9 mouse cellular contexts compared by ENCODE assay signal in the genomic region with DNA sequence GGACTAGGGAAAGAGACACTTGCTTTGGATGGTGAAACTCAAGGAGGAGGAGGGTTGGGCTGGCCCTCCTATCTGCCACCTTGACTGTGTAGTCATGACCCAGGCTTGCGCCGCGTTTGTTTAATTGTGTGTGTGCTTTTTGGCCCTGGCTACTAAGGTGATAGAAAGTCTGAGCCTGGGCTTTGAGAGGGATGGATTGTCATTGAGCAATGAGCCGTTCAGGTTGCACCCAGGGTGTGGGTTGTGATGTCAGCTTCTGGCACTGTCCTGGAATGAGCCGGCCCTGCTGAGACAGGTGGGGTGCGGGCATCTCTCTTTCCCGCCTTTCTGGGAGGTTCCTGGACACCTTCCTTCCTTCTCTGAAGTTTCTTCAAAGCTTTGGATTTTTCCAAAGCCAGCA. TPM values are rescaled to one million over a fixed set of nuclear protein-coding genes. Genes with fewer than 3 reads are reported as not detected.
DNase-seq lines count a peak whose midpoint lies in the region; ATAC-seq and TF ChIP-seq lines count a peak whose summit lies in the region.
"Had no signal": no experiment of that assay in that cellular context is flagged by ENCODE, and none has a peak within 500 bp of the region (broad histone marks: within the 10 kb centered on the region; RNA-seq: fewer than 3 reads in every experiment).

No protein-coding gene starts in this region.

- 76% methylated on average over 7 of the region's 7 CpGs for WGBS in heart, embryonic 12.5 days
- WGBS in hindbrain, embryonic 13.5 days = 84% methylated on average over 7 of the region's 7 CpGs
- 92% methylated on average over 7 of the region's 7 CpGs for WGBS in midbrain, embryonic 13.5 days
- WGBS in thymus, adult 2 months = 94% methylated on average over 7 of the region's 7 CpGs

- peak overlapping the region; percentile 97 for H3K9ac ChIP-seq in heart, embryonic 12.5 days
- H3K9ac ChIP-seq in hindbrain, embryonic 13.5 days = peak overlapping the region; percentile 92
- H3K9ac ChIP-seq in midbrain, embryonic 13.5 days (replicated peaks) = peak overlapping the region; percentile 49; the same call in 1 of the 2 replicates

- H3K27ac ChIP-seq in heart, embryonic 12.5 days (ENCODE audit: poor library complexity, severe bottlenecking) = no peak overlapping the region
- no peak overlapping the region for H3K27ac ChIP-seq in hindbrain, embryonic 13.5 days
- H3K27ac ChIP-seq in midbrain, embryonic 13.5 days = no peak overlapping the region
- no peak overlapping the region for H3K27ac ChIP-seq in thymus, adult 2 months (ENCODE audit: control insufficient read depth, insufficient read depth, low read length)

- no peaks in the 10 kb centered on the region for H3K36me3 ChIP-seq in heart, embryonic 12.5 days
- no peaks in the 10 kb centered on the region for H3K36me3 ChIP-seq in hindbrain, embryonic 13.5 days
- H3K36me3 ChIP-seq in midbrain, embryonic 13.5 days = no peaks in the 10 kb centered on the region
- no peaks in the 10 kb centered on the region for H3K36me3 ChIP-seq in thymus, adult 2 months (ENCODE audit: control insufficient read depth, insufficient read depth, low read length)

- intact Hi-C loops in heart, postnatal 25 days (cut with DNase I) = no loop called here

- no peak for TF ChIP-seq CTCF in thymus, adult 2 months (IDR thresholded peaks at IDR 0.05; ENCODE audit: borderline replicate concordance, control insufficient read depth, extremely low read depth, insufficient read depth, low read length, poor library complexity)

- H3K27me3 ChIP-seq in heart, embryonic 12.5 days (replicated peaks) = no peaks in the 10 kb centered on the region
- H3K27me3 ChIP-seq in hindbrain, embryonic 13.5 days = no peaks in the 10 kb centered on the region
- H3K27me3 ChIP-seq in midbrain, embryonic 13.5 days = peaks cover 16% of the 10 kb centered on the region
- peaks cover 6% of the 10 kb centered on the region; the same call in 1 of the 2 replicates for H3K27me3 ChIP-seq in thymus, adult 2 months (ENCODE audit: control insufficient read depth, insufficient read depth, low read length)

- TF ChIP-seq POLR2A in thymus, adult 2 months (IDR thresholded peaks at IDR 0.05; ENCODE audit: control insufficient read depth, extremely low read depth, insufficient read depth, low read length, poor library complexity) = no peak

- peak overlapping the region; percentile 93 for H3K4me2 ChIP-seq in heart, embryonic 12.5 days
- peak overlapping the region; percentile 91 for H3K4me2 ChIP-seq in hindbrain, embryonic 13.5 days
- peak overlapping the region; percentile 97 for H3K4me2 ChIP-seq in midbrain, embryonic 13.5 days (replicated peaks)

- peak overlapping the region; percentile 78 for H3K4me3 ChIP-seq in heart, embryonic 12.5 days
- peak overlapping the region; percentile 83 for H3K4me3 ChIP-seq in hindbrain, embryonic 13.5 days
- peak overlapping the region; percentile 76 for H3K4me3 ChIP-seq in midbrain, embryonic 13.5 days (replicated peaks)
- H3K4me3 ChIP-seq in thymus, adult 2 months (ENCODE audit: control insufficient read depth, insufficient read depth, low read length) = no peak overlapping the region

- no peak for ATAC-seq in heart, embryonic 12.5 days (ENCODE audit: insufficient number of reproducible peaks, low FRiP score)
- ATAC-seq in hindbrain, embryonic 13.5 days (ENCODE audit: low FRiP score) = no peak
- no peak for ATAC-seq in midbrain, embryonic 13.5 days

- no peaks in the 10 kb centered on the region for H3K9me3 ChIP-seq in heart, embryonic 12.5 days (replicated peaks)
- no peaks in the 10 kb centered on the region for H3K9me3 ChIP-seq in hindbrain, embryonic 13.5 days
- no peaks in the 10 kb centered on the region for H3K9me3 ChIP-seq in midbrain, embryonic 13.5 days

- DNase-seq in heart, postnatal 25 days (ENCODE audit: low spot score) = no peak
- peak; percentile 46 to 61 for DNase-seq in cerebellum, postnatal 25 days
- no peak for DNase-seq in embryo, embryonic 10 days (ENCODE audit: low spot score)
- no peak for DNase-seq in adrenal gland, adult 2 months
- DNase-seq in thymus, adult 2 months = no peak

- H3K4me1 ChIP-seq in heart, embryonic 12.5 days (replicated peaks) = peaks cover 65% of the 10 kb centered on the region
- H3K4me1 ChIP-seq in hindbrain, embryonic 13.5 days (replicated peaks) = peaks cover 72% of the 10 kb centered on the region
- peaks cover 55% of the 10 kb centered on the region for H3K4me1 ChIP-seq in midbrain, embryonic 13.5 days (replicated peaks)
- H3K4me1 ChIP-seq in thymus, adult 2 months (replicated peaks; ENCODE audit: control insufficient read depth, insufficient read depth, low read length) = peaks cover 53% of the 10 kb centered on the region

RNA-seq across cellular contexts. Expression of gene Gm21969, which starts 26.0 kb away (rescaled TPM):
- not detected in 2 replicates for polyA plus RNA-seq in heart, embryonic 12.5 days (2016; fragmentation: Nextera tagmentation; extraction: Ambion mirVana)
- total RNA-seq in heart, postnatal 25 days (2021) = not detected
- polyA plus RNA-seq in hindbrain, embryonic 13.5 days (2015; fragmentation: Nextera tagmentation; extraction: Ambion mirVana) = not detected in 2 replicates
- polyA plus RNA-seq in midbrain, embryonic 13.5 days (2015; fragmentation: Nextera tagmentation; extraction: Ambion mirVana) = not detected in 2 replicates
- total RNA-seq in adrenal gland, adult 2 months (2021) = under 1 TPM in 1 of 2 experiments, not detected in 1; 0.09 TPM
- polyA plus RNA-seq in adrenal gland, adult 2 months (2012; rRNA removed) = 0.03 and 0.10 TPM in 2 replicates
- 0.04 TPM in 1 of 2 replicates, not detected in the other for polyA plus RNA-seq in thymus, adult 2 months (2012; rRNA removed)
- total RNA-seq: common myeloid progenitor, adult 5-6 weeks had no signal

RNA-seq across cellular contexts. Expression of gene Aldh4a1, which starts 45.7 kb away (rescaled TPM):
- 22.7 and 23.2 TPM in 2 replicates for polyA plus RNA-seq in heart, embryonic 12.5 days (2016; fragmentation: Nextera tagmentation; extraction: Ambion mirVana)
- 10 to 100 TPM; 64.1 to 68.5 TPM for total RNA-seq in heart, postnatal 25 days (2021)
- polyA plus RNA-seq in hindbrain, embryonic 13.5 days (2015; fragmentation: Nextera tagmentation; extraction: Ambion mirVana) = 21.8 and 22.2 TPM in 2 replicates
- 18.0 and 20.0 TPM in 2 replicates for polyA plus RNA-seq in midbrain, embryonic 13.5 days (2015; fragmentation: Nextera tagmentation; extraction: Ambion mirVana)
- total RNA-seq in adrenal gland, adult 2 months (2021) = 100 to 1,000 TPM in 1 of 2 experiments, 10 to 100 TPM in 1; 77.6 to 145 TPM
- 221 and 280 TPM in 2 replicates for polyA plus RNA-seq in adrenal gland, adult 2 months (2012; rRNA removed)
- 60.5 and 69.2 TPM in 2 replicates for polyA plus RNA-seq in thymus, adult 2 months (2012; rRNA removed)

RNA-seq across cellular contexts. Expression of gene Iffo2, which starts 46.7 kb away (rescaled TPM):
- polyA plus RNA-seq in heart, embryonic 12.5 days (2016; fragmentation: Nextera tagmentation; extraction: Ambion mirVana) = 4.8 and 4.9 TPM in 2 replicates
- total RNA-seq in heart, postnatal 25 days (2021) = 1 to 10 TPM; 5.5 to 6.0 TPM
- polyA plus RNA-seq in hindbrain, embryonic 13.5 days (2015; fragmentation: Nextera tagmentation; extraction: Ambion mirVana) = 4.4 and 4.7 TPM in 2 replicates
- polyA plus RNA-seq in midbrain, embryonic 13.5 days (2015; fragmentation: Nextera tagmentation; extraction: Ambion mirVana) = 4.4 and 4.6 TPM in 2 replicates
- 10 to 100 TPM; 11.5 to 13.2 TPM for total RNA-seq in adrenal gland, adult 2 months (2021)
- 6.3 and 6.4 TPM in 2 replicates for polyA plus RNA-seq in adrenal gland, adult 2 months (2012; rRNA removed)
- polyA plus RNA-seq in thymus, adult 2 months (2012; rRNA removed) = 5.4 and 5.8 TPM in 2 replicates

Comparison
In these comparisons a context has a peak if more than half of its experiments do, and no peak if none do; other contexts are left out.
1. DNase-seq: peak in cerebellum, postnatal 25 days (2 of 2); none in heart, postnatal 25 days (single experiment), embryo, embryonic 10 days (single experiment), adrenal gland, adult 2 months (single experiment) and thymus, adult 2 months (single experiment).
2. Peak in every context shown above with its lines, with median percentiles within 50 percentile points of each other: H3K4me2 ChIP-seq and H3K9ac ChIP-seq.